Mouse (Mus musculus): Measurements from ENCODE around the gene Hormad2. TPM values are rescaled to one million over a fixed set of nuclear protein-coding genes. Genes with fewer than 3 reads are reported as not detected.

Gene Hormad2
- polyA plus RNA-seq, 1 experiment from 2014 or later: 0.09 TPM

DNA sequence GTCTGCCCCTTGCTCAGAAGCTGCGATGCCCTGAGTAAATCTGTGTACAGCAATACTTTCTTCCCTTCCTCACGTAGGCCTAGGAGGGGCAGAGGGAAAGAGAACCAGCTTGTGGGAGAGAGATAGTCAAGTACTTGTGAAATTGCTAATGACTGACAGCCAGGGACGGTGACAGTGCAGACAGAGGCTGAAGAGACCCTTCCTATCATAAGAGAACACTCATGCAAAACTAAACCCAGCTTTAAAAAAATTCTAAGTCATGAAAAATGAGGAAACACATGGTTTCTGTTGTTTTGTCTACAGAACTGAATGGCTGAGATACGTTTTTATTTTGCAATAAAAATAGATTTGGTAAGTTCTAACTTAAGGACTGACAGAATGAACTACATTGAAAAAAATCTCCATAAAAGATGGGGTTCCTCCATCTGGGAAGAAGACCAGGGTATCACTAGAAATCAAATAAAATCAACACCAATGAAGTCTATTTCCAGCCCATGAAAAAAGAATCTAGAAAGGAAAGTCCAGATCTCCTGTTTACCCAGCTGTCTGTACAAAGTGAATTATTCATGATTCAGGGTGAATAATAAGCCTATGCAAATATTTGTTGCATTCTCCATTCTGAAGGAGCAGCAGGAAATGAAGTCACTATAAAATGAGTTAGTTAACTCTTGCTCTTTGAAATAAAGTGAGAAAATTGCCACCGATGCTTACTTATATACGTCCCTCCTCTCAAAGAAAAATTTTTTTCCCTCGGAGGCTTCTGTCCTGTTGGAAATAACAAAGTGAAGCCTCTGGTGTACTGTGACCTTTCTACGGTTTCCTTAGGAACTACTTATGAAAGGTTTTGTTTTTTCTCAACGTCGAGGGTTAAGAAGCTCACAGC lies 104.9 kb downstream of the Hormad2 start:
- Histone ChIP-seq H3K4me2 (no peak overlapping the region), H3K27ac (no peak overlapping the region), H3K36me3 (no peaks in the 10 kb centered on the region), H3K4me3 (replicated peaks) (no peak overlapping the region), H3K9me3 (replicated peaks) (no peaks in the 10 kb centered on the region), H3K9ac (no peak overlapping the region), H3K4me1 (no peaks in the 10 kb centered on the region), H3K27me3 (no peaks in the 10 kb centered on the region)
- 47% methylated on average over 10 of the region's 10 CpGs for WGBS
- ATAC-seq (replicated peaks; ENCODE audit: low FRiP score): no peak

DNA sequence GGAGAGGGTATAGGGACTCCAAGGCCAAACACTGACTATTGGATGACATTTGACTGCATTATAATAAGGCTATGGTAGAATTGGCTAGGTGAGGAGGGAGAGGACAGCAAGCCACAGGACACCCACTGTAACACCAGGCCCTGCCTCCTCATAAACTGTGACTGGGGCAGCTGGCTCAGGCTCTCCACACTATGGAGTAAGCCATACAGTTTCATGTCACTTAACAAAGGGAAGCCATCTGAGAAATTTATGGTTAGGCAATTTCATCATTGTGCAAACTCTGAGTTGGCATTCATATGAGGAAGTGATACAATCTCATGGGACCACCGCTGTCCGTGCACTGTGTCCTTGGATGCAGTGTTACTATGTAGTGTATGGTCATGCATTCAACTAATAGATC lies 107.9 kb downstream of the Hormad2 start:
- Histone ChIP-seq H3K4me3 (replicated peaks) (no peak overlapping the region), H3K9me3 (replicated peaks) (no peaks in the 10 kb centered on the region), H3K9ac (no peak overlapping the region), H3K4me2 (no peak overlapping the region), H3K36me3 (no peaks in the 10 kb centered on the region), H3K4me1 (no peaks in the 10 kb centered on the region), H3K27me3 (no peaks in the 10 kb centered on the region), H3K27ac (no peak overlapping the region)
- 88% methylated on average over 2 of the region's 2 CpGs for WGBS
- ATAC-seq (replicated peaks; ENCODE audit: low FRiP score): no peak

DNA sequence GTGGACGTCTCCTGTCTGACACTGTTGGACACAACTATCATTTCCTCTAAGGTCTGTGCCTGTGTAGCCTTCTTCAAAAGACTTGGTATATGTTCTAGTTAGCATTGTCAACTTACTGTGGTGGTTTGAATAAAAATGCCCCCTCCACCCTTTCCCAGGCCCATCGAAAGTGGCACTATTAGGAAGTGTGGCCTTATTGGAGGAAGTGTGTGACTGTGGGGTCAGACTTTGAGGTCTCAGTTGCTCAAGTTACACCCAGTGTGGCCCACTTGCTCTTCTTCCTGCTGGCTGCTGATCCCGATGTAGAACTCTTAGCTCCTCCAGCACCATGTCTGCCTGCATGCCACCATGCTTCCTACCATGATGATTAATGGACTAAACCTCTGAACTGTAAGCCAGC lies 112.7 kb downstream of the Hormad2 start:
- H3K4me2 ChIP-seq: no peak overlapping the region
- ATAC-seq (replicated peaks; ENCODE audit: low FRiP score): no peak
- 67% methylated on average over 3 of the region's 3 CpGs for WGBS
- no peaks in the 10 kb centered on the region for H3K36me3 ChIP-seq
- H3K27me3 ChIP-seq: no peaks in the 10 kb centered on the region
- no peaks in the 10 kb centered on the region for H3K9me3 ChIP-seq (replicated peaks)
- no peak overlapping the region for H3K4me3 ChIP-seq (replicated peaks)
- no peak overlapping the region for H3K27ac ChIP-seq
- no peak overlapping the region for H3K9ac ChIP-seq
- no peaks in the 10 kb centered on the region for H3K4me1 ChIP-seq

DNA sequence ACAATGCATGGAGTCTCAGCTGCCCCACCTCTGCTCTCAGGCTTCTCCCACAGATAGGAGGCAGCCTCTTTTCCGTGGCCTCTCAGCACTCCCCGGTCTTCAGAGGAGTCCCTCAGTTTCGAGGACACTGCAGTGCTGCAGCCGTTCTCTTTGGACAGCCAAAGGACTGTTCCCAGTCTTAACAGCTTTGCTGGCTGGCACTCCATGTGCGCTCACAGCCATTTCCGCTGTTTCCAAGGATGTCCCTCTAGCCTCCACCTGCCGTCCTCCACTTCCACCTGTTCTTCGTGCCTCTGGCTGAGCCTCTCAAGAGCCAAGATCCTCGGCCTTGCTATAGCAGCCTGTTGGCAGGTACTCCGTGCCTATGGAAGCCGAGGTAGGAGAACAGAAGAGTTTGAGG lies 117.4 kb downstream of the Hormad2 start:
- no peaks in the 10 kb centered on the region for H3K36me3 ChIP-seq

DNA sequence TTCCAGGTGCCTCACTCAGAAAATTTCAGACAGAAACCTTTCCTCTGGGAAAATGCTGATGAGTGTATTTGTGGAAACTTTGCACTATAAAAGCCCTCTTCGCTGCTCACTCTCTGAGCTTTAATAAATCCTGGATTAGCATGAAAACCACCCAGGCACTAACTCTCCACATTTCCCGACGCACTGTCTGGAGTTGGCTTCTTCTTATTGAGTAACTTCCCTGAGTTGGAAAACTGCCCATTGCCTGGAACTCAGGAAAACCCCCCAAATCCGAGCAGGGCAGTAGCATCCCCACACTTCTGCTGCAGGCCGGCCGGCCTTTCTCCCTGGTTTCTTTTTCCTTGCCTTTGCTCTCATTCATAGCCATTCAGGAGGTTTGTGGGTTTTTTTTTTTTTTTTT lies 118.0 kb downstream of the Hormad2 start:
- WGBS: 61% methylated on average over 6 of the region's 6 CpGs
- no peaks in the 10 kb centered on the region for H3K36me3 ChIP-seq
- H3K4me2 ChIP-seq: no peak overlapping the region
- no peaks in the 10 kb centered on the region for H3K27me3 ChIP-seq
- H3K27ac ChIP-seq: no peak overlapping the region
- no peak overlapping the region for H3K9ac ChIP-seq
- ATAC-seq (replicated peaks; ENCODE audit: low FRiP score): no peak
- no peak overlapping the region for H3K4me3 ChIP-seq (replicated peaks)
- H3K9me3 ChIP-seq (replicated peaks): no peaks in the 10 kb centered on the region
- no peaks in the 10 kb centered on the region for H3K4me1 ChIP-seq

More for the DNA sequence above, 117.4 kb downstream of the Hormad2 start:
- Histone ChIP-seq H3K4me3 (replicated peaks) (no peak overlapping the region), H3K9me3 (replicated peaks) (no peaks in the 10 kb centered on the region), H3K27ac (no peak overlapping the region), H3K9ac (no peak overlapping the region), H3K27me3 (no peaks in the 10 kb centered on the region), H3K4me2 (no peak overlapping the region), H3K4me1 (no peaks in the 10 kb centered on the region)
- no peak for ATAC-seq (replicated peaks; ENCODE audit: low FRiP score)
- 65% methylated on average over 11 of the region's 11 CpGs for WGBS

DNA sequence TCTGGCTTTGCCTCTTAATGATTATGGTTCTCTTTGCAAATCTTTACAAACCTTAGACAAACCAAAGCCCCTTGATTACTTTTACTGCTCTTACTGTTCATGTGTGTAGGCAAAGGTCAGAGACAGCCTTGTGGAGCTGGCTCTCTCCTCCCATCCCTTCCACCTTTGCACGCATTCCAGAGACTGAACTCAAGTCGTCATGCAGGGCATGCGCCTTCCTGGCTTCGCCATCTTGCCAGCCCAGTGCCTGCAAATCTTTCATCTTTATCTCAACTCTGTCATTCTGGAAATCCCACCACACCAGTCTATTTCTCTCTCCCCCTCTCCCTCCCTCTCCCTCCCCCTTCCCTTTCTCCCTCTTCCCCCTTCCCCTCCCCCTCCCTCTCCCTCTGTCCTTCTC lies 120.0 kb downstream of the Hormad2 start:
- Histone ChIP-seq H3K4me1 (no peaks in the 10 kb centered on the region), H3K4me3 (replicated peaks) (no peak overlapping the region), H3K9ac (no peak overlapping the region), H3K4me2 (no peak overlapping the region), H3K9me3 (replicated peaks) (no peaks in the 10 kb centered on the region), H3K27ac (no peak overlapping the region), H3K27me3 (no peaks in the 10 kb centered on the region), H3K36me3 (no peaks in the 10 kb centered on the region)
- WGBS: 79% methylated on average over 4 of the region's 4 CpGs
- ATAC-seq (replicated peaks; ENCODE audit: low FRiP score): no peak

DNA sequence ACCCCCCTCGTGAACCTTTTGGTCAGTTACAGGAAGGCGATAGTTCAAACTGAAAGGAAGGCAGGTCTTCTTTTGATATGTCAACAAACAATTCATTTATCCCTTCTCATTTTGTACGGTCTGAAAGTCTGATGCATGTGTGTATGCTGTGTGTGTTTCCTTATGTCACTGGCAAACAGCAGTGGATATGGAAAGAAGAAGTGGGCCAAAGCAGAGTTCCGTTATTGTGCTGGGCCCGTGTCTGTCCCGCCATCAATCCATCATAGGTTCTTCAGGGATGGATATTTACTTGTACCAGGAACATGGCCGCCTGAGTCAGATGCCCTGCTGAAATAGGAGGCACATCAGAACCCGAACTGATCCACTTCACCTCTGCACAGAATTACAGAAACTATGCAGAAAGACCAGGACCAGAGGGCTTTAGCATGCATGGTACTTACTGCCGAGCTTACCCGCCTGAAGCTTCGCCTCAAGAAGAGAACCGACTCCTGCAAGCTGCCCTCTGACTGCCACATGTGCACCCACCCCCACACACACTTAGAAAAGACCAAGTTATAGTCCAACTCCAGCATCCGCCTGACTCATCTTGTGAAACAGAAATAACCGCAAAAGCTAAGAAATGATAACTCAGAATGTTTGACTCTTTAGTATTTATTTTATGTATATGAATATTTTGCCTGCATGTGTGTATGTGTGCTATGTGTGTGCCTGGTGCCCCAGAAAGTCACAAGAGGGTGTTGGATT lies 121.5 kb downstream of the Hormad2 start:
- Histone ChIP-seq H3K9me3 (replicated peaks) (no peaks in the 10 kb centered on the region), H3K36me3 (no peaks in the 10 kb centered on the region), H3K27ac (no peak overlapping the region), H3K4me3 (replicated peaks) (no peak overlapping the region), H3K4me1 (no peaks in the 10 kb centered on the region), H3K27me3 (no peaks in the 10 kb centered on the region), H3K9ac (no peak overlapping the region), H3K4me2 (no peak overlapping the region)
- no peak for ATAC-seq (replicated peaks; ENCODE audit: low FRiP score)
- WGBS: 83% methylated on average over 14 of the region's 14 CpGs

DNA sequence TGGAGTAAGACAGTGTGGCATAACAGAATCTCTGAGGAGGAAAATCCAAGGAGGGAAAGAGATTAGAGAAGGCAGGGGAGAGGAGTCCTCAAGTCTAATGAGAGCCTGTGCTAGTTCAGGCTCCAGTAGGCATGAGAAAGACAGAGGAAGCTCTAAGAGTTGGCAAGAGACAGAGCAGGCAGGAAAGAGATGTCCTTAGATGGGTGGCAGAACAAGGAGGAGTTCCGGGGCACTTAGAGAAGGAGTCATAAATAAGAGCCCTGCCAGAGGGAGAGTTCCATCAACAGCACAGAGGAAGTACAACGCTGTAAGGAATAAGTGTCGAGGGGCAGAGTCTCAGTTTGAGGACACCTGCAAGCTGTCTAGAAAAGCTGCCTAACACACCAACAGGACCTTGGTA lies 122.9 kb downstream of the Hormad2 start:
- H3K9ac ChIP-seq: no peak overlapping the region
- H3K4me1 ChIP-seq: no peaks in the 10 kb centered on the region
- H3K27ac ChIP-seq: no peak overlapping the region
- ATAC-seq (replicated peaks; ENCODE audit: low FRiP score): no peak
- no peaks in the 10 kb centered on the region for H3K9me3 ChIP-seq (replicated peaks)
- no peaks in the 10 kb centered on the region for H3K36me3 ChIP-seq
- H3K4me2 ChIP-seq: no peak overlapping the region
- no peak overlapping the region for H3K4me3 ChIP-seq (replicated peaks)
- WGBS: 49% methylated on average over 3 of the region's 3 CpGs
- H3K27me3 ChIP-seq: no peaks in the 10 kb centered on the region

DNA sequence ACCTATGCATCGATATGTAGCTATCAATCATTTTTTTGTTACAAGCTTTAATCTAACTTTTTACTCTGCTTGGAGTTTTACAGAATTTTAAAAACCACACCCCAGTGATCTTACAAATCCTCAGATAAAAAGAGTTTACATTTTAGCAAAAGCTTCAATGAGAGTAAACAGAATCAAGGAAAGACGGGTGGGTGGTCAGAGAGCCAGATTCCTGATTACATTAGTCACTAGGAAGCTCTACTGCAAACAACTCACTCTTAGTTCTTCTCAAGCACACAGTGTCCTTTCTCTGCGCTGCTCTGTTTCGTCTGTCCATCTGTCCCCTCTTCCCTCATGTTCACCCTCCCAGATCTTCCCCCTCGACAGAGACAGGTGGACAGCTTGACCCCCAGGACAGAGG lies 123.6 kb downstream of the Hormad2 start:
- Histone ChIP-seq H3K9ac (no peak overlapping the region), H3K27ac (no peak overlapping the region), H3K4me1 (no peaks in the 10 kb centered on the region), H3K36me3 (no peaks in the 10 kb centered on the region), H3K4me3 (replicated peaks) (no peak overlapping the region), H3K4me2 (no peak overlapping the region), H3K27me3 (no peaks in the 10 kb centered on the region), H3K9me3 (replicated peaks) (no peaks in the 10 kb centered on the region)
- WGBS: 73% methylated on average over 5 of the region's 5 CpGs
- no peak for ATAC-seq (replicated peaks; ENCODE audit: low FRiP score)

DNA sequence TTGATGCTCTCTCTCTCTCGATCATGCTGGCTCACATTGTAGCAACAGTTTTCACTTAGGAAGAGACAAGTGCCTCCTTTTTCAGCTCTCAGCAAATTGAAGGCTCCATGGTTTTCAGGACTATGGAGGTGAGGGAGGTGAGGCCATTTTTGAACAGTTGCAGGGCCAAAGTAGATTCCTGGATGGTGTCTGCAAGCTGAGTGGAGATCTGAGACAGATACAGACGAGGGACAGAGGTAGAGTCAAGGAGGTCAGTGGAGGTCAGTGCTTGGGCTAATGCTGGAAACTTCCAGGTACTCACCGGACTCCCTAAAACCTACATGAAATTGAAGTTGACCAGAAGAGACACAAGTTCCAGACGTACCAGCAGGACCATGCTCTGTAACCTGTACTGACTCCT lies 128.7 kb downstream of the Hormad2 start:
- no peak overlapping the region for H3K4me3 ChIP-seq (replicated peaks)
- no peaks in the 10 kb centered on the region for H3K36me3 ChIP-seq
- H3K4me1 ChIP-seq: peaks cover 19% of the 10 kb centered on the region
- whole genome bisulfite sequencing: 71% methylated on average over 4 of the region's 4 CpGs
- H3K9ac ChIP-seq: no peak overlapping the region
- H3K4me2 ChIP-seq: no peak overlapping the region
- no peak for ATAC-seq (replicated peaks; ENCODE audit: low FRiP score)
- no peaks in the 10 kb centered on the region for H3K9me3 ChIP-seq (replicated peaks)
- no peak overlapping the region for H3K27ac ChIP-seq
- no peaks in the 10 kb centered on the region for H3K27me3 ChIP-seq

DNA sequence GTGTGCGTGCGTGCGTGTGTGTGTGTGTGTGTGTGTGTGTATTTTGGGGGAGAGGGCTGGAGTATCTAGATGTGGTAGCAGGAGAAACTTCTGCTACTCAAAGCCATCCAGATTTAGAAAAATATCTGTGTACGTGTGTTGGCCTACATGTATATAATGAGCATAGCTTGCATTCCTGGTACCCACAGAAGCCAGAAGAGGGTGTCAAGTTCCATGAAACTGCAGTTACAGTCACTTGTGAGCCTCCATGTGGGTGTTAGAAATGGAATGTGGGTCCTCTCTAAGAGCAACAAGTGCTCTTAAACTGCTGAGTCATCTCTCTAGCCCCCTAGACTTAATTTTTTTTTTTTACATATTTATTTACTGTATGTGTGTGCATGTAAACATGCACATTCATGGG lies 130.6 kb downstream of the Hormad2 start:
- 76% methylated on average over 4 of the region's 4 CpGs for WGBS
- H3K36me3 ChIP-seq: no peaks in the 10 kb centered on the region

DNA sequence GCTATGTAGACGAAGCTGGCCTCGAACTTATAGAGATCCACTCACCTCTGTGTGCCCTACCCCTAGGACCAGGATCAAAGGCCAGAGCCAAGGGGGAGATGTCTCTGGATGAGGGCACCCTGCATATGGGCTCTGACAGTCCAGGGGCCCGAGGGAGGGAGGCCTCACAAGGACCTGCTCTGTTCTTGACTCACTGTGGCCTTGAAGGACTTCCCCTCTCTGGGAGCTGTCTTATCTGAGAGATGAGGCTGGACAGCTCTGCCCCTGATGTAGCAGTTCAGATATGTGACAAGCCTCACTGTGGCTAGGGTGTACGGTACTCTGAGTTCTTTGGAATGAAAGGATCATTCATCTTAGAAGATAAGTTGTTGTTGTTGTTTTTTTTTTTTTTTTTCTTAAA lies 131.3 kb downstream of the Hormad2 start:
- peaks cover 19% of the 10 kb centered on the region for H3K4me1 ChIP-seq
- H3K4me2 ChIP-seq: no peak overlapping the region
- H3K9me3 ChIP-seq (replicated peaks): no peaks in the 10 kb centered on the region
- no peaks in the 10 kb centered on the region for H3K27me3 ChIP-seq
- ATAC-seq (replicated peaks; ENCODE audit: low FRiP score): no peak
- no peak overlapping the region for H3K4me3 ChIP-seq (replicated peaks)
- no peaks in the 10 kb centered on the region for H3K36me3 ChIP-seq
- H3K9ac ChIP-seq: no peak overlapping the region
- 82% methylated on average over 4 of the region's 4 CpGs for WGBS
- no peak overlapping the region for H3K27ac ChIP-seq

More for the DNA sequence above, 130.6 kb downstream of the Hormad2 start:
- ATAC-seq (replicated peaks; ENCODE audit: low FRiP score): no peak
- Histone ChIP-seq H3K27me3 (no peaks in the 10 kb centered on the region), H3K9me3 (replicated peaks) (no peaks in the 10 kb centered on the region), H3K27ac (no peak overlapping the region), H3K4me1 (peaks cover 19% of the 10 kb centered on the region), H3K4me2 (no peak overlapping the region), H3K4me3 (replicated peaks) (no peak overlapping the region), H3K9ac (no peak overlapping the region)
